Mouse (Mus musculus) CH12.LX (cell line): ENCODE measurements at regions not wholly inside any gene's neighbourhood (a gene's known extent, or its start where the extent isn't known, plus 50 kb on each side); places are given as distances from the start of the nearest gene placed in this dataset.

Experiments used
- CHD2 ChIP-seq: IDR thresholded peaks from 2 replicates; pipeline ENCODE4 v1.6.1; 2011; ENCODE audit warnings: low read length, improper control_type of control experiment
- CTCF ChIP-seq, 2 experiments: IDR thresholded peaks in 1 of 2; conservative IDR thresholded peaks in 1 of 2; 2 replicates each; pipeline ENCODE4 v1.5.1; 2011 to 2012; ENCODE audit warnings: low read depth in 2 of 2, low read length in 2 of 2, improper control_type of control experiment in 1 of 2, inconsistent platforms in 1 of 2, mild to moderate bottlenecking in 1 of 2, moderate library complexity in 1 of 2
- EP300 ChIP-seq: IDR thresholded peaks from 2 replicates; pipeline ENCODE4 v1.6.1; 2011; ENCODE audit warnings: low read length, improper control_type of control experiment
- ZKSCAN1 ChIP-seq: IDR thresholded peaks from 2 replicates; pipeline ENCODE4 v1.6.1; 2012; ENCODE audit warnings: low read depth, inconsistent platforms, low read length, improper control_type of control experiment, borderline replicate concordance

GRCm38 (mm10) chr9:56552766-56553165 lies 134.4 kb downstream of the Hmg20a start:
- no peak for TF ChIP-seq CHD2
- TF ChIP-seq CTCF (conservative IDR thresholded peaks at IDR 0.05 in 1 of 2, IDR thresholded peaks at IDR 0.05 in 1 of 2; ENCODE audit: low read depth in 2 of 2, low read length in 2 of 2) = peak; percentile 56 to 97
- no peak for TF ChIP-seq ZKSCAN1
- no peak for TF ChIP-seq EP300
